Mouse (Mus musculus) lung, postnatal 10 days (tissue): Measurements from ENCODE around the gene Gm11549.

Experiments used
- DNase-seq: peaks from one replicate; pipeline ENCODE4 v3.0.0; 2021

The Gm11549 gene

DNA sequence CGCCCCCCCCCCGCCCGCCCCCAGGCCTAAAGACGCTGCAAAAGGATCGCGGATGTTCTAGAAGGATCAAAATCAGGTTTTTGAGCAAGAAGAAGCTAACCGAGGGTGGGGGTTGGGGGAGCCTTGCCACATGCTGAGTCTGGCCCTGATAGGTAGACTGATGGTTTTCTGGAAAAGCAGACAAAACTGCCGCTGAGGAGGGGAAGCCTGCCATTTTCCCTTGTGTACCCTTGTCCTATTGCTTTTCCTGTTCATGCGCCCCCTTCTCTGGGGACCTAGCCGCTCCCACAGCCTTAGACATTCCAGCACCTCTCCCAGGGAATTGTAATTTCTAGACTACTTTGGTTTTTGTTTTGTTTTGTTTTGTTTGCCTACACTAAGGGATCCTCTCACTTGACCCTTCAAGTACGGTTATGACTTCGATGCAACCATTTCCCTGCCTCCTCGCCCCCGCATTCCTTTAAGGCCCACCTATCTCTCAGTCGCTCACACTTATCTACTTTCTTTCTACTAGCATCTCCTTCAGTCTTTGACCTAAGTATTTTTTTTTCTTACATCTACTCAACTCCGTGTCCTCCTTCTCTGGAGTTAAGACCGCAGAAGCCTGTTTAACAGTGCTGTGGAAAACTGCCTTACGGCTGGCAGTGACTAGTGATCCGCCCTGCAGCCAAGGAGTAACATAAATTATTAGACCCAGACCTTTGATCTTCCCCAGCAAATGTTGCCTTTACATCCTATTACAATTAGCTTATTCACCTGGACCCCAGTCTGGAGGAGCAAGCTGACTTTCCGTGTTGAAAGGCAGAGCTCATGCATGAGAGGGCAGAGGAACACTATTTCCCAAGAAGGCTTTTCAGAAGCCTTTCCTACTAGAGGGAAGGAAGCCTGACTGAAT is 45.1 kb downstream of the Gm11549 start:
- peak; percentile 42 for DNase-seq

DNA sequence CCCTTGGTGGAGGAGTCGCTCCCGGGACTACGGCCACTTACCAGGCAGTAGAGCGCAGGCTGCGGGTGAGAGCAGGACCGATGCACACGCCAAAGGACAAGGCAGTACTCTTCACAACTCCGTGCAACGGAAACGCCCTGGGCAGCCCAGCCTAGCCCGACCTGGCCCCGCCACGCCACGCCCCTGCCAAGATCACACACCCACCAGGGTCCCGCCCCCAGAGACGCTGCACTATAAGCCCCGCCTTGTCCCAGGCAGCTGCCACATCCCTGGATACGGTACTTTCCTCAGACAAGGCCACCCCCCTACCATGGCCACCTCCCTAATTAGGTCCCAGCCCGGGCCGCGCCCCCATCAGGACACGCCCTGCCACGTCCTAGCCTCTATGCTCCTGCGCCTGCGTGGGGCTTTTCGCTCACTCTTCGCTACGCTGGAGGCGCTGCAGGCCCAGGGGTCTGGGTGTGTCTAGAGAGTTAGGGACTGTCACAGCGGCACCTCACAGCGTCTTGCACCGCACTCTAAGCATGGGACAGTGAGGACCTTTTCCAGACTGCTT is 46.0 kb downstream of the Gm11549 start, which contains the start of the genes Anxa5 and 1810062G17Rik:
Anxa5 (minus strand) TSS at position 363 of the 556 bp plus-strand sequence.
1810062G17Rik (plus strand) TSS at position 406 of the 556 bp plus-strand sequence.
- peak; percentile 100 for DNase-seq

DNA sequence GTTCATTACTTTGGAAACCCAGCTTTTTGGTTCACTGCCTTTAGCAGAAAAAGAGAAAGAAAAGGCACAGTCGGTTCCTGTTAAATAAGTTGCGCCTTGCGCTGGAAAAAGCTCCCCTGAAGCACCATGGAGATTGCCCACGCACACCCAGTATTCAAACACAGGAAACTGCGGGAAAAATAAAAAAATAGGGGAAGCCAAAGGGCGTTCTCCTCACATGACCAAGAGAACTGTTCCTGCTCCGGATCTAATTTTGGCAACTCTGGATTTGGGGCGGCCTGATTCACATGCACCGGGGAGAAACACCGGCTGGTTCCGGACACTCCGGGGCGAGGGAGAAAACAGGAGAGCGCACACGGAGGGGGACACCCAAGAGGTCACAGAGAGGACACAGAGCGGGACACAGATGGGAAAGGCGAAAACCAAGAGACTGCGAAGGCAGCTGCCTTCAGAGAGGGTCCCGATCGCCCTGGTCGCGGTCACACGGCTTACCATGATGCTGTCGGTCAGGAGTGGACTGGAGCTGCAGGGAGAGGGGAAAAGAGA is 46.6 kb downstream of the Gm11549 start:
- DNase-seq = peak; percentile 69

DNA sequence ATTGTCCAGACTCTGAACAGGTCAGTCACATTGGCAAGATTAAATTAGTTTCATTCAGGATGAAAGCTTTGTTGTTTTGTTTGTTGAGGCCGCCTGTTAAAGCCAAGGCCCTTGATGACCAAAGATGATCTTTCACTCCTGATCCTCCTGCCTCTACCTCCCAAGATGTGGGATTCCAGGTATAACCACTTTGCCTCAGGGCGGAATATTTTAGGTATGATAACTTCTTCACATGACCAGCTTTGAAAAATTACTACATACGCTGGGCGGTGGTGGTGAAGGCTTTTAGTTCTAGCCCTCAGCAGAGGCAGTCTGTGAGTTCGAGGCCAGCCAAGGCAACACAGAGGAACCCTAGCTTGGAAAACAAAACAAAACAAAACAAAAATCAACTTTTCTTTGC is 47.2 kb downstream of the Gm11549 start:
- no peak for DNase-seq

DNA sequence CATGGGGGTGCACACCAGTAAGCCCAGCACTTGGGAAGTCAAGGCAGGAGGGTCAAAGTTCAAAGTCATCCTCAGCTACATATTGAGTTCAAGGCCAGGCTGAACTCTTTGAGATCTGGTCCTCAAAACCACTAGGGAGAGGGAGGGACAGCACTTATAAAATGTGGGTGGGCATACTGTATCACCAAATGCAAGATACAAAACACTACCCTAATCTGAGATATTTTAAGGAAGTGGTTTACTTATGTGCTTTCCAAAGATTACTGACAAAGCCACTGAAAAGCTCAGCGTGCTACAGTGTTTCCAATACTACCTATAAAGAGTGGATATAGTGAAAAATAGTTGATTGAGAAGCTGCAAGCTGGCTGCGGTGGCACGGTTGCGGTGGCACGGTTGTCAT is 48.4 kb downstream of the Gm11549 start:
- no peak for DNase-seq

DNA sequence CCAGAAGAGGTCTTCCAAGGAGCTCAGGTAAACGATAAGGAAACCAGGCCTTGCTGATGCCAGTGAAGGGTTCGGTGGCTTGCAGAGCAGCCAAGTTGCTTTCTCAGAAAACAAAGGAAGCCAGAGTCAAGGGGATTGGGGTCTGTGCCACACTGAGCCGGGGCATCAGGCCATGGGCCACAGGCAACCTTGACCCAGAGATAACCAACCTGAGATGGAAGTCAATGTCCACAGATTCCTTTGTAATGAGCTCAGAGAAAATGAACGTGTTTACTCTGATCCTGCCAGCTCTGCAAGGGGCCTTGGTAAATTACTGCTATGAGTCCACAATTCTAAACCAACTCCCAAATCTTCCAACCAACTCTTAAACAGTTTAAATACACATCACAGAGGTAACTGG is 49.8 kb downstream of the Gm11549 start:
- no peak for DNase-seq

DNA sequence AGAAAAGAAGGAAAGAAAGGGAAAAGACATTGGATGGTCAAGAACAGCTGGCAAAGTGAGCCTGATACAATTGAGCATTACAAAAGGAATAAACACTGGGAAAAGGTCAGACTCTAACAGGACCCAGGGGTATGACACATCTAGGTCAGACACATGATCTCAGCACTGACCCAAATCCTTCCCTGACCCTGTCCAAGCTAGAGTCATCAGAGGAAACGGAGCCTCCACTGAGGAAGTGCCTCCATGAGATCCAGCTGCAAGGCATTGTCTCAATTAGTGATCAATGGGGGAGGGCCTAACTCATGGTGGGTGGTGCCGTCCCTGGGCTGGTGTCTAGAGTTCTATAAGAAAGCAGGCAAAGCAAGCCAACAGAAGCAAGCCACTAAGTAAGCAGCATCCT is 52.7 kb downstream of the Gm11549 start:
- DNase-seq = peak; percentile 43

DNA sequence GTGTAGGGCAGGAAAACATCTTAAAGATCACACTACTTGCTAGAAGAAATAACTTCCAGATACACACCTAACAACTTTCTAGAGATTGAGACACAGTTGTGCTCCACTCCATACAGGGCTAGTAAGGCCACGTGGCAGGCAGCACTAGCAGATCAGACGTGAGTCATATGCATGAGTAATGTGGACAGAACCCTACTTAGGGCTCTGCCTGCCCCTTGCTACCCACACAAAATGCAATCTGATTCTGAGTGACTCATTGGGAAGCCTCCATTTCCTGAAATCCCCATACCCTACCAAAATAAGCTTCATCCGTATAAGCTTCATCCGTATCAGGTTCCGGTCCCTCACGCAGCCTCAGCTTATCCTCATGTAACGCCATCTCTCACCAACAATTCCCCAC is 54.0 kb downstream of the Gm11549 start:
- DNase-seq = no peak

DNA sequence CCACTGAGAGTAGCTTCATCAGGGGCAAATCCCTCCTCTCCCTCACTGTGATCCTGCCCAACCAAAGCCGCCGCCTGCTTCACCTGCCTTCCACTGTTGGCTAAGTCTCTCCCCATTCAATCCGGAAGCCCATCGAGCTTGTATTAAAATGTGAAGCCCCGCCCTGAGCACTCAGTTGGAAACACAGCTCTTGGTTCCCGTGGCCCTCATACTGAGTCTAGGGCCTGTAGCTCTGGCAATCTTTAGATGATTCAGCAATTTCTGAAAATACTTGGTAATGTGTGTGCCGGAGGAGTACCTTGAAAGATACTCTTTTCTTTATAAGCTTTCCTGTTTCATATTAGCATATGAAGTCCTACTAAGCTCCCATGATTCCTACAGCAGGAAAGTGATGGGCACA is 56.1 kb downstream of the Gm11549 start:
- DNase-seq = no peak
